Mouse (Mus musculus) small intestine, adult 2 months (tissue): Measurements from ENCODE around the gene Gm9573. TPM values are rescaled to one million over a fixed set of nuclear protein-coding genes. Genes with fewer than 3 reads are reported as not detected.
A peak's percentile ranks its signal among the peaks of the same experiment; 100 is the strongest.

Source experiments
- H3K27ac ChIP-seq: fragments of 200-500 bp; 2 replicates; pipeline ENCODE4 v1.5.1; 2012; ENCODE audit warnings: low read depth, low read length, control low read depth, inconsistent platforms; ENCODE audit not compliant: insufficient read depth
- H3K27me3 ChIP-seq: fragments of 200-500 bp; 2 replicates; pipeline ENCODE4 v1.6.1; 2012; ENCODE audit warnings: mild to moderate bottlenecking, moderate library complexity, low read length, inconsistent platforms; ENCODE audit not compliant: control insufficient read depth, insufficient read depth
- H3K36me3 ChIP-seq: fragments of 200-500 bp; 2 replicates; pipeline ENCODE4 v1.6.1; 2012; ENCODE audit warnings: mild to moderate bottlenecking, low read length, control low read depth, inconsistent platforms; ENCODE audit not compliant: control insufficient read depth, insufficient read depth
- H3K4me1 ChIP-seq: fragments of 200-500 bp; 2 replicates; pipeline ENCODE4 v1.6.1; 2012; ENCODE audit warnings: low read length, inconsistent platforms, mixed read lengths; ENCODE audit not compliant: control insufficient read depth, insufficient read depth, insufficient read length
- H3K4me3 ChIP-seq: fragments of 200-500 bp; 2 replicates; pipeline ENCODE4 v1.5.1; 2012; ENCODE audit warnings: low read depth, mild to moderate bottlenecking, control low read depth, inconsistent platforms, low read length, moderate library complexity
- CTCF ChIP-seq: fragments of 200-500 bp; IDR thresholded peaks from 2 replicates; pipeline ENCODE4 v1.5.1; 2012; ENCODE audit warnings: low read depth, mild to moderate bottlenecking, control low read depth, inconsistent platforms, low read length, moderate library complexity, mixed read lengths; ENCODE audit not compliant: insufficient replicate concordance, insufficient read length; ENCODE audit errors: extremely low read depth
- POLR2A ChIP-seq: fragments of 200-500 bp; IDR thresholded peaks from 2 replicates; pipeline ENCODE4 v1.6.1; 2012; ENCODE audit warnings: low read depth, mild to moderate bottlenecking, control low read depth, inconsistent platforms, low read length, moderate library complexity
- WGBS: fragments of 180-500 bp; shearing (Covaris S2); methylation state at CpG from one replicate; pipeline ENCODE4 v1.1.7; 2018; 5-methylcytosine and 5-hydroxymethylcytosine counted together
- polyA plus RNA-seq: library from polyadenylated mRNA; depleted of rRNA; stranded (reverse); fragments of >200 nt; gene quantifications from 2 replicates; pipeline ENCODE4 v1.2.3, GENCODE M21; 2012

Gm9573 gene
- polyA plus RNA-seq, 1 experiment: not detected

DNA sequence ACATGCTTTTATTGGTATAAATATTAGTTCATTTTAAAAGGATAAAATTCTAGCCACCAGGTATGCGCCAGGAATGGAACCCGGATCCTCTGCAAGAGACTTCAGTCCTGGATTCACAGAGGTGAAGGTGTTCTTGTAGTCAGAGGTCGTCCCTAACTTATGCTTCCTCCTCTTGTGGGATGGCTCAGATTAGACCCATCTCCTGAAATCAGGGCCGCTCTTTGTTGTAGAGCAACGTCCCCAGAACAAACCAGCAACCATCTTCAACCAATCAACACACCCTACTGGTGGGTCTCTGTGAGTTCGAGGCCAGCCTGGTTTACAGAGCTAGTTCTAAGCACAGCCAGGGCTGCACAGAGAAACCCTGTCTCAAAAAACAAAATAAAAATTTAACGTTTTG is 32.0 kb downstream of the Gm9573 start:
- TF ChIP-seq CTCF: no peak
- no peak for TF ChIP-seq POLR2A
- Histone ChIP-seq H3K4me3 (no peak overlapping the region), H3K36me3 (no peaks in the 10 kb centered on the region), H3K4me1 (0 out of 2 replicates have a peak, but pooled peaks cover 4% of the 10 kb centered on the region), H3K27me3 (peaks cover 3% of the 10 kb centered on the region; the same call in 1 of the 2 replicates), H3K27ac (no peak overlapping the region)
- WGBS: 86% methylated on average over 7 of the region's 7 CpGs

- no peak overlapping the region for H3K4me3 ChIP-seq
- H3K27ac ChIP-seq: no peak overlapping the region
- H3K36me3 ChIP-seq: no peaks in the 10 kb centered on the region
- 20% methylated on average over 4 of the region's 4 CpGs for WGBS
- TF ChIP-seq CTCF (no peak), POLR2A (no peak)
- peaks cover 3% of the 10 kb centered on the region; the same call in 1 of the 2 replicates for H3K27me3 ChIP-seq
- H3K4me1 ChIP-seq: 0 out of 2 replicates have a peak, but pooled peaks cover 4% of the 10 kb centered on the region
Observed at GRCm38 (mm10) chr17:35593786-35594185, 32.7 kb downstream of the Gm9573 start.

DNA sequence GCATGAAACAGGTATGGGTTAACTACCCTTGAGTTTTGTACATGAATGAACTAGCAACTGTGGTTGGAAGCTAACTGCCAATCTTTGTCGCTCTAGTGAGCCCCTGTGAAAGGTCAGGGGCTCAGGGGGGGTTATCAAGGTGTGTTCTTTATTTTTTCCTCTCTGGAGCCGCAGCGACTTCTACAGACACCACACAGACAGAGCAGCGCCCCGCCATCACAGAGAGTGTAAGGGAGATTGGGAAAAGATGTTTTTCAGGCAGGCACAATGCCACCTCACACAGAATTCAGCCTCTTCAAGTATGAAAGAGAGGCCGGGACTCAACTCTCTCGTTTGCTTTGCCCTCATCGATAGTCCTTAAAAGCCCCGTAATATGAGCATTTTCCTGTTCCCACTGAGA is 34.3 kb downstream of the Gm9573 start:
- H3K27ac ChIP-seq: no peak overlapping the region
- H3K27me3 ChIP-seq: peaks cover 3% of the 10 kb centered on the region; the same call in 1 of the 2 replicates
- no peak overlapping the region for H3K4me3 ChIP-seq
- H3K4me1 ChIP-seq: 0 out of 2 replicates have a peak, but pooled peaks cover 4% of the 10 kb centered on the region
- H3K36me3 ChIP-seq: no peaks in the 10 kb centered on the region
- no peak for TF ChIP-seq POLR2A
- TF ChIP-seq CTCF: no peak
- 81% methylated on average over 9 of the region's 9 CpGs for whole genome bisulfite sequencing

- WGBS: 74% methylated on average over 15 of the region's 15 CpGs
- Histone ChIP-seq H3K27me3 (peaks cover 3% of the 10 kb centered on the region; the same call in 1 of the 2 replicates), H3K27ac (no peak overlapping the region), H3K4me1 (0 out of 2 replicates have a peak, but pooled peaks cover 4% of the 10 kb centered on the region), H3K4me3 (no peak overlapping the region), H3K36me3 (no peaks in the 10 kb centered on the region)
- TF ChIP-seq CTCF: no peak
- no peak for TF ChIP-seq POLR2A
Observed at GRCm38 (mm10) chr17:35591731-35592130, 34.7 kb downstream of the Gm9573 start.

- 76% methylated on average over 7 of the region's 7 CpGs for WGBS
- H3K27ac ChIP-seq: no peak overlapping the region
Observed at GRCm38 (mm10) chr17:35591219-35591578, 35.2 kb downstream of the Gm9573 start.

DNA sequence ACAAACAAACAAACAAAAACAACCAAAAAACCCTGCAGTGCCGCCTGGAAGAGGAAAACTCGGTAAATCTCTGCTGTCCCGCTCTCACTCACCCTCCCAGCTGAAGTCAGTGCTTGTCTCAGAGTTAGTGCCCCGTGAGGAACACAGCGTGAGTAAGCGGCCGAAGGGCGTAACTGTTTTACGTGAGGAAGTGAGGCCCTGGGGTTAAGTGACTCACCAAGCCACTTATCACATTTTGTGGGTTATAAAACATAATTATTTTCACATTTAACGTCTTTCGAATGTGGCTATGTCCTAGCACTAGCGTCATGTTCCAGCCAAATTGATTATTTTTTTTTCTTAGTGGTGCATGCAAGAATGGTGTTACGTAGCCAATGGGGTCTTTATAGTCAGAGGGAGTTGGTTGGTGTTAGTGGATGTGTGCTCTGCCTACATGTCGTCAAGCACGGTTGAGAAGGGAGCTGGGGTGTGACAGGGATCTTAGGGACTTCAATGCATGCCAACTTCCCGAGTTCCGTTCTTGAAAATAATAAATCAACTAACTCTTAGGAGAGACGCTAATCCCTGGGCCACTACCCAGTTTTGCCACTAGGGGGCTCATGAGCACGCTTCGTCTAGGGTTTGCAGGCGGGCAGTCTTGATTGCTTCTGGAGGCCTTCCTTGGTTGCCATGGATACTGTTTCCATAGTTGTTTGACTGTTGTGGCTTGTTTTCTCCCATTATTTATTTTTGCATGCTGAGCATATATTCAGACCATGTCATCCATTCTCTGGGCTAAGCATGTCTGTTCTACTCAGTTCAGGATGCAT is 35.8 kb downstream of the Gm9573 start:
- TF ChIP-seq CTCF (peak; percentile 93), POLR2A (no peak)
- H3K36me3 ChIP-seq: no peaks in the 10 kb centered on the region
- H3K27me3 ChIP-seq: peaks cover 2% of the 10 kb centered on the region; the same call in 1 of the 2 replicates
- no peak overlapping the region for H3K27ac ChIP-seq
- WGBS: 11% methylated on average over 21 of the region's 21 CpGs
- 0 out of 2 replicates have a peak, but pooled peaks cover 4% of the 10 kb centered on the region for H3K4me1 ChIP-seq
- H3K4me3 ChIP-seq: no peak overlapping the region; the same call in 1 of the 2 replicates

More at GRCm38 (mm10) chr17:35591219-35591578, 35.2 kb downstream of the Gm9573 start:
- H3K27me3 ChIP-seq: peaks cover 3% of the 10 kb centered on the region; the same call in 1 of the 2 replicates
- H3K4me1 ChIP-seq: 0 out of 2 replicates have a peak, but pooled peaks cover 4% of the 10 kb centered on the region
- no peak overlapping the region for H3K4me3 ChIP-seq
- TF ChIP-seq CTCF (no peak), POLR2A (no peak)
- no peaks in the 10 kb centered on the region for H3K36me3 ChIP-seq

DNA sequence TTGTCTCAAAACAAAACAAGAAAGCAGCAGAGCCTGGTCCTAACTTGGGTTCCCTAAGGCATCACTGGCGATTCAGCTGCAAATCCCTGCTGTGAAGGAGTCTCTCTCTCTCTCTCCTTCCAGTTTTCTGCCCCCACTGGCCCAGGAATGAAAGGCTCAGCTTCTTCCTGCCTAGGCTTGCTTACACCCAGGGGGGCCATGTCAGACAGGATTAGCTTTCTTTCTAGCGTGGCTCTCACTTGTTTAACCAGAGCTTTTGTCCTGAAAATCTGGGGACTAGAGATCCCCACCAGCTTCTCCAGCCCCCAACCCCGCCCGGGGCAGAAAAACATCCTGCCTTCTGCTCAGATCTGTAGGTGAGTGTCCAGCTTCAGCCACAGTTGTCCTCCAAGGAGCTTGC is 38.0 kb downstream of the Gm9573 start:
- WGBS: 71% methylated on average over 4 of the region's 4 CpGs
- no peaks in the 10 kb centered on the region for H3K36me3 ChIP-seq
- TF ChIP-seq POLR2A: no peak
- no peak for TF ChIP-seq CTCF
- H3K4me1 ChIP-seq: peaks cover 7% of the 10 kb centered on the region; the same call in 1 of the 2 replicates
- no peaks in the 10 kb centered on the region for H3K27me3 ChIP-seq
- no peak overlapping the region for H3K27ac ChIP-seq
- no peak overlapping the region for H3K4me3 ChIP-seq
